Mouse (Mus musculus) bone marrow, adult 2 months (tissue): Measurements from ENCODE around the gene Trappc12.

Experiments
- CTCF ChIP-seq: fragments of 200-500 bp; IDR thresholded peaks from 2 replicates; pipeline ENCODE4 v1.5.1; 2011; ENCODE audit warnings: low read length, control low read depth; ENCODE audit not compliant: control insufficient read depth, insufficient read depth
- POLR2A ChIP-seq: fragments of 200-500 bp; IDR thresholded peaks from 2 replicates; pipeline ENCODE4 v1.6.1; 2011; ENCODE audit warnings: low read depth, mild to moderate bottlenecking, control low read depth, low read length, borderline replicate concordance; ENCODE audit not compliant: control insufficient read depth

DNA sequence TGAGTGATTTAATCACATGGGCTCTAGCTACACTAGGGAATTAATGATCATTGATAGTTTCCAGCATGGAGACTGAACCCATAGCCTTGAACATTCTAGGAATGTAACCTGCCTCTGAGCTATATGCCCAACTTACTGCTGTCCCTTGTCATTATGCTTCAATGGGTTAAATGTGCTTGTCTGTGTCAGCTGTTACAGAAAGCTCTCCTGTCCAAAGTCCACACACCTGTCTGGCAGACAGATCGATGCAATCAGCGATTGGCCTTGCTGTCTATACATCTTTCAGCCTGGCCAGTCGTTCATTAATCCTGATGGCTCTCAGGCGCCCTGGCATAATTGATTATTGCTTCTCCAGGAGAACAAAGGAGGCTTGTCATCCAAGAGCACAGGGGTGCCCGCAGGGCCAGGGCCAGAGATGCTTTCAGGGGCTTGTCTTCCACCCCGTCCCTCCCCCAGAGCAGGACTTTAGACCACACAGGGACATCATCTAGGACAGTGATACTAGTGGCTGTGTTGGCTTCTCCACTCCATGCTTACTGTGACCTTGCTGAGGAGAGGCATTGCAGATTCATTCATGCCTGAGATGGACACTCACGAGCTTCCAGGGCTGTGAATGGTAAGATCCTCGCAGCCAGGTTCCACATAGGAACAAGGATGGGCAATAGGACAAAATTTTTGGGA, 63.9 kb downstream of the Trappc12 start:
- TF ChIP-seq CTCF (no peak), POLR2A (no peak)
